Mouse (Mus musculus) spleen, adult 2 months (tissue): ENCODE data around the gene Phc3. TPM values are rescaled to one million over a fixed set of nuclear protein-coding genes. Genes with fewer than 3 reads are reported as not detected.

Experiments
- DNase-seq, 2 experiments: peaks; one replicate each; pipeline versions ENCODE4 v3.0.0 to v3.0.0-alpha.2; 2012 to 2021; ENCODE audit warnings: low spot score in 2 of 2, low read depth in 1 of 2
- H3K27ac ChIP-seq: fragments of 200-500 bp; 2 replicates; pipeline ENCODE4 v1.5.1; 2012; ENCODE audit warnings: low read length, inconsistent platforms; ENCODE audit not compliant: insufficient read depth
- H3K27me3 ChIP-seq: fragments of 200-500 bp; 2 replicates; pipeline ENCODE4 v1.6.1; 2012; ENCODE audit warnings: mild to moderate bottlenecking, moderate library complexity, low read length, inconsistent platforms; ENCODE audit not compliant: control insufficient read depth, insufficient read depth
- H3K36me3 ChIP-seq: fragments of 200-500 bp; 2 replicates; pipeline ENCODE4 v1.6.1; 2012; ENCODE audit warnings: mild to moderate bottlenecking, low read length, inconsistent platforms; ENCODE audit not compliant: control insufficient read depth, insufficient read depth
- H3K4me1 ChIP-seq: fragments of 200-500 bp; 2 replicates; pipeline ENCODE4 v1.6.1; 2011; ENCODE audit warnings: inconsistent platforms; ENCODE audit not compliant: control insufficient read depth, insufficient read depth, insufficient read length
- H3K4me3 ChIP-seq: fragments of 200-500 bp; 2 replicates; pipeline ENCODE4 v1.5.1; 2011; ENCODE audit warnings: mild to moderate bottlenecking, inconsistent platforms; ENCODE audit not compliant: insufficient read depth, insufficient read length; ENCODE audit errors: extremely low read depth
- CTCF ChIP-seq: fragments of 200-500 bp; IDR thresholded peaks from 2 replicates; pipeline ENCODE4 v1.5.1; 2011; ENCODE audit warnings: mild to moderate bottlenecking, inconsistent platforms; ENCODE audit not compliant: insufficient read depth, insufficient read length, insufficient replicate concordance; ENCODE audit errors: extremely low read depth
- POLR2A ChIP-seq: fragments of 200-500 bp; IDR thresholded peaks from 2 replicates; pipeline ENCODE4 v1.6.1; 2011; ENCODE audit warnings: low read depth, low read length, inconsistent platforms
- WGBS: fragments of 180-500 bp; shearing (Covaris S2); methylation state at CpG from one replicate; pipeline ENCODE4 v1.1.7; 2018; 5-methylcytosine and 5-hydroxymethylcytosine counted together
- polyA plus RNA-seq: library from polyadenylated mRNA; depleted of rRNA; stranded (reverse); fragments of >200 nt; gene quantifications from 2 replicates; pipeline ENCODE4 v1.2.3, GENCODE M21; 2012

Phc3 gene
- polyA plus RNA-seq, 1 experiment, result 27.0 TPM

- H3K4me3 ChIP-seq, result peak overlapping the region; percentile 90
- peaks cover 2% of the 10 kb centered on the region; the same call in 1 of the 2 replicates for H3K4me1 ChIP-seq
- 16% methylated on average over 6 of the region's 6 CpGs for WGBS
- no peaks in the 10 kb centered on the region for H3K27me3 ChIP-seq
- H3K36me3 ChIP-seq, result no peaks in the 10 kb centered on the region
- no peak overlapping the region for H3K27ac ChIP-seq
- TF ChIP-seq POLR2A (no peak), CTCF (no peak)
- no peak for DNase-seq
Measured at GRCm38 (mm10) chr3:30994859-30995258, 25.6 kb upstream of the Phc3 start.

GRCm38 (mm10) chr3:30993066-30993573 is 23.9 kb upstream of the Phc3 start:
- H3K27ac ChIP-seq, result no peak overlapping the region
- H3K4me3 ChIP-seq, result no peak overlapping the region
- H3K36me3 ChIP-seq, result no peaks in the 10 kb centered on the region
- TF ChIP-seq CTCF, result no peak
- H3K27me3 ChIP-seq, result no peaks in the 10 kb centered on the region
- H3K4me1 ChIP-seq, result no peaks in the 10 kb centered on the region
- DNase-seq, result peak in 1 of 2 experiments; percentile 26

DNA sequence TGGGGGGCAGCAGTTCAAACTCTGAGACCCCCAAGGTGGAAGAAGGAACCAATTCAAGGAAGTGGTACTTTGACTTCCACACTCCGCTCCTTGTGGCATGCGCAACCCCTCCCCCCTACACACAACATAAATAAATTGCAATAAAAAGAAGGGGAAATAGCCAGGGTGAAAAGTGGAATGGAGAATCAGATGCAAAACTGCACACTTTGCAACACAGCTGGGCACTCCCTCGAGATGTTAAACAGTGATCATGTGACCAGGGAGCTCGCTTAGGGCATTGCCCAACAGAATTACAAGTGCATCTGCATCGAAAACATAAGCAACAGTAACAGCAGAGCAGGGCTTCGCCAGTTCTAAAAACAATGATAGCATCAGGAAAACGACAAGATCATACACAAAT is 22.9 kb upstream of the Phc3 start:
- no peak for DNase-seq
- WGBS, result 67% methylated on average over 7 of the region's 7 CpGs
- Histone ChIP-seq H3K27me3 (no peaks in the 10 kb centered on the region), H3K36me3 (no peaks in the 10 kb centered on the region), H3K27ac (no peak overlapping the region), H3K4me3 (no peak overlapping the region), H3K4me1 (no peaks in the 10 kb centered on the region)
- TF ChIP-seq CTCF, result no peak
- no peak for TF ChIP-seq POLR2A

DNA sequence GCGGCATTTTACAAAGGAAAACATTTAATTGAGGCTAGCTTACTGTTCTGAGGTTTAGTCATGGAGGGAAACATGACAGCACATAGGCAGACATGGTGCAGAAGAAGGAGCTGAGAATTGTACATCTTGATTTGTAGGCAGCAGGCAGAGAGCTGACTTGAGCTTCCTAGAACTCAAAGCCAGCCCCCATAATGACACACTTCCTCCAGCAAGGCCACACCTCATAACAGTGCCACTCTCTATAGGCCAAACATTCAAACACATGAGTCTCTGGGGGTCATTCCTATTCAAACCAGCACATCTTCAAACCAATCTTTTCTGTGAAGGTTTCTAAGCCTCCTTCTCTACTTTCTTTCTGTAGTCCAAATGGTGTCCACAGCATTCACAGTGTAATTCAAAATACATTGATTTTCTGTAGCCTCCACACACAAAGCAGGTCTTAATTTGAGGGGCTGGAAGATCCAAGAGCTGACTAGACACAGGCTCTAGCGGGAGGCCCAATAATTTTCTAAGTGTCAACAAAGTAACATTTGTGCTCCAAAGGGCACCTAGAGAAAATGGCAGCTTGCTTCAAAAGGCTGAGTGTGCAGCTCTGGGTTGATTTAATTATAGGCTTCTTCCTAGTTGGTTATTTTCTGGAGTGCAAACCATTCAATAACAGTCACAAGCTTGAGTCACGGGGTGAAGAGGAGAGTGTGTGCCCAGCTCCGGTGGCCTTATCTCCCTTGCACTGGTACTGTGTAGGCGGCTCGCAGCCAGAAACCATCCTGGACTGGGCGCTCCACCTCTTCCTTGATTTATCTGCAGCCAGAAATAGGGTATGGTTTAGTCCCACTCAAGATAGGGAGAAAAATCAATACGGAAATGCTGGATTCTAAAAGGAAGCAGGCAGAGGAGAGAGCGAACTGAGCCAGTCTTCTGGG is 18.4 kb upstream of the Phc3 start:
- TF ChIP-seq CTCF, result no peak
- no peak for TF ChIP-seq POLR2A
- H3K36me3 ChIP-seq, result no peaks in the 10 kb centered on the region
- H3K4me1 ChIP-seq, result no peaks in the 10 kb centered on the region
- H3K27me3 ChIP-seq, result no peaks in the 10 kb centered on the region
- no peak overlapping the region for H3K27ac ChIP-seq
- DNase-seq, result no peak
- WGBS, result 82% methylated on average over 9 of the region's 9 CpGs
- H3K4me3 ChIP-seq, result no peak overlapping the region

DNA sequence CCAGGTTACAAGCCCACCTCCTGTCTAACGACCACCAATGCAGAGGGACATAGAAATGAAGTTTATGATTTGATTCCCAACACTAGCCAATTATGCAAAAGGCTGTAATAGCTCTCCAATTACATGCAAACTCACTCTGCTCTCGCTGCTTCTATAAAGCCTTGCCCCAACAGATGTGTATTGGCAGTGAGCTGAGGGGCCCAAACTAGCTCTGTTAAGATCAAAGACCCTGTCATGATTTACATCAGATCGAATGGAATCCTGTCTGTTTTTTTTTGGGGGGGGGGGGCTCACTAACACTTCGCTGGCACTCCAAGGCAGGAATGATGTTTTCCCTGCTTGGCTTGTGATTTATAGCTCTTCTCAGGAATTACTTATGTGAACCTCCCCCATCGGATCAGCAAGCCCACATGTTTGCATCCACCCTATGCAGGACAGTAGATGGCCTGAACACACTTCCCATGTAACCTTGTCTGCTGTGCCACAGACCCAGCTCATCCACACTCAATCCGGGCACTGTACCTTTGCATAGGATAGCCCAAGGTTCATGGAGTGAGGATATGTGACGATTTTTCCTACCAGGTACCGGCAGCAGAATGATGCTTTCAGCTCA is 13.8 kb upstream of the Phc3 start:
- Histone ChIP-seq H3K4me1 (no peaks in the 10 kb centered on the region), H3K4me3 (no peak overlapping the region), H3K36me3 (no peaks in the 10 kb centered on the region), H3K27ac (no peak overlapping the region), H3K27me3 (no peaks in the 10 kb centered on the region)
- TF ChIP-seq CTCF (no peak), POLR2A (no peak)
- 84% methylated on average over 8 of the region's 8 CpGs for WGBS
- DNase-seq, result no peak

DNA sequence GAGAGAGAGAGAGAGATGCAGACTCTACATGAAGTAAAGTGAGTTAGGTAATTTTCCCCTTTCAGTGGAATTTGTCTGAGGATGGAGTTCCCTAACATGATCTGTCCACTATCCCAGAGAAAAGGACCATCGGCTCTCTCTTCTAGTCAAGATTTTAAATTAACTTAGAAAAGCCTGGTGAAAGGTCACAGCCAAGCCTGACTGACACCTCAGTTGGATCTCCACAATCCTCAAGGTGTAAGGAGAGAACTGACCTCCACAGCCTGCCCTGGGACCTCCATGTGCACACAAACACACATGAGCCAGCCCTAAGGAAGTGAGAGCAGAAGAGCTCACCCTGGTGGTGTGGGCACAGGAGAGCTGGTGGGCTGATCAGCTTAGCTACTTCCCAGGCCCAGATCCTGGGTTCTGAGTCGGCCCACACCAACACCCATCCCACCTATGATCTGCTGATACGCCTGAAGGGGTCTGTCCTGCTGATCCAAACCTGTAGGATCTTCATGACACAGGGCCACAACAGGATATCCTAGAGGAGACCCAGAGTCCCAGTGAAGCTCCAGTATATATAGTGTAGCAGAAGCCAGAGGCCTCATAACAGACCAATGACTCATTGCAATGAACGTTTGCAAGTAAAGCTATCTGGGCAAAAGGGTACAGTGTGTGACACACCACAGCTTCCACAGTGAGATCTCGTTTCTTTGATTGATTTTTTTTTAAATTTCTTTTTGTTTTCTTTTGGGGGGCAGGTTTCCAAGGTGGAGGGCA is 12.6 kb upstream of the Phc3 start:
- Histone ChIP-seq H3K4me1 (no peaks in the 10 kb centered on the region), H3K36me3 (no peaks in the 10 kb centered on the region), H3K4me3 (no peak overlapping the region), H3K27ac (no peak overlapping the region), H3K27me3 (no peaks in the 10 kb centered on the region)
- no peak for DNase-seq
- TF ChIP-seq CTCF (no peak), POLR2A (no peak)
- WGBS, result 77% methylated on average over 5 of the region's 5 CpGs
